Mouse (Mus musculus) kidney, postnatal 0 days (tissue): ENCODE results near the gene Hist1h4i. TPM values are rescaled to one million over a fixed set of nuclear protein-coding genes. Genes with fewer than 3 reads are reported as not detected.
A peak's percentile ranks its signal among the peaks of the same experiment; 100 is the strongest.

Source experiments
- ATAC-seq: fragments of 200-750 bp; cut with Nextera tagmentation; replicated peaks from 2 replicates; pipeline ENCODE4 v1.8.0; 2017; ENCODE audit warnings: low read depth, moderate number of reproducible peaks, moderate TSS enrichment, moderate library complexity; ENCODE audit not compliant: low FRiP score
- DNase-seq: peaks from one replicate; pipeline ENCODE4 v3.0.0-alpha.2; 2016; ENCODE audit warnings: low spot score
- H3K27ac ChIP-seq: fragments of 300-500 bp; sonication (generic); 2 replicates; pipeline ENCODE4 v1.5.1; 2014; ENCODE audit warnings: mild to moderate bottlenecking
- H3K27me3 ChIP-seq: fragments of 300-500 bp; sonication (generic); 2 replicates; pipeline ENCODE4 v1.6.1; 2014; ENCODE audit warnings: low read length, mixed read lengths; ENCODE audit not compliant: insufficient read depth
- H3K36me3 ChIP-seq: fragments of 300-500 bp; sonication (generic); 2 replicates; pipeline ENCODE4 v1.6.1; 2014; ENCODE audit warnings: low read length, mixed read lengths; ENCODE audit not compliant: insufficient read depth
- H3K4me1 ChIP-seq: fragments of 300-500 bp; sonication (generic); replicated peaks from 2 replicates; pipeline ENCODE4 v1.6.1; 2014; ENCODE audit warnings: antibody characterized with exemption, low read length, mixed read lengths; ENCODE audit not compliant: insufficient read depth
- H3K4me2 ChIP-seq: fragments of 300-500 bp; sonication (generic); 2 replicates; pipeline ENCODE4 v1.6.1; 2014; ENCODE audit warnings: mild to moderate bottlenecking, low read length, moderate library complexity, mixed read lengths
- H3K4me3 ChIP-seq: fragments of 300-500 bp; sonication (generic); replicated peaks from 2 replicates; pipeline ENCODE4 v1.5.1; 2014; ENCODE audit warnings: low read depth, low read length
- H3K9ac ChIP-seq: fragments of 300-500 bp; sonication (generic); 2 replicates; pipeline ENCODE4 v1.6.1; 2014; ENCODE audit warnings: low read depth, low read length
- H3K9me3 ChIP-seq: fragments of 300-500 bp; sonication (generic); replicated peaks from 2 replicates; pipeline ENCODE4 v1.6.1; 2016; ENCODE audit warnings: low read length, inconsistent platforms, mixed read lengths
- CTCF ChIP-seq: IDR thresholded peaks from 2 replicates; pipeline ENCODE4 v1.5.1; 2016; ENCODE audit warnings: antibody characterized with exemption, low read depth, mild to moderate bottlenecking, moderate library complexity
- WGBS: fragments of 180-500 bp; shearing (Covaris S2); extraction: QIAGEN DNeasy Blood & Tissue Kit; methylation state at CpG from one replicate; pipeline ENCODE4 v1.1.7; 2014; 5-methylcytosine and 5-hydroxymethylcytosine counted together
- microRNA-seq: library from miRNA; unstranded; fragments of <30 nt; microRNA quantifications from one replicate; pipeline ENCODE4, GENCODE M21; 2016
- polyA plus RNA-seq: library from polyadenylated mRNA; unstranded; fragments of >200 nt; fragmentation: Nextera tagmentation; extraction: Ambion mirVana; gene quantifications from 2 replicates; pipeline ENCODE4 v1.2.1, GENCODE M21; 2015

The Hist1h4i gene
- polyA plus RNA-seq, 1 experiment from 2014 or later, result 17.2 TPM

GRCm38 (mm10) chr13:21994896-21995295 lies 46.3 kb downstream of the Hist1h4i start:
- WGBS, result 6% methylated on average over 8 of the region's 8 CpGs
- no peak for TF ChIP-seq CTCF
- Histone ChIP-seq H3K27me3 (peaks cover 63% of the 10 kb centered on the region), H3K9me3 (peaks cover 3% of the 10 kb centered on the region; the same call in 1 of the 2 replicates), H3K36me3 (no peaks in the 10 kb centered on the region), H3K4me1 (0 out of 2 replicates have a peak, but pooled peaks cover 9% of the 10 kb centered on the region), H3K4me2 (peak overlapping the region; percentile 49), H3K9ac (no peak overlapping the region), H3K4me3 (peak overlapping the region; percentile 33), H3K27ac (no peak overlapping the region)
- peak; percentile 40 for DNase-seq
- no peak for ATAC-seq

GRCm38 (mm10) chr13:21993957-21994738 lies 47.0 kb downstream of the Hist1h4i start:
- DNase-seq, result no peak
- peaks cover 3% of the 10 kb centered on the region; the same call in 1 of the 2 replicates for H3K9me3 ChIP-seq
- H3K36me3 ChIP-seq, result no peaks in the 10 kb centered on the region
- no peak for ATAC-seq
- no peak for TF ChIP-seq CTCF
- H3K4me3 ChIP-seq, result no peak overlapping the region
- H3K9ac ChIP-seq, result no peak overlapping the region
- WGBS, result 8% methylated on average over 22 of the region's 22 CpGs
- H3K4me2 ChIP-seq, result no peak overlapping the region
- peaks cover 56% of the 10 kb centered on the region for H3K27me3 ChIP-seq
- H3K27ac ChIP-seq, result no peak overlapping the region
- H3K4me1 ChIP-seq, result 0 out of 2 replicates have a peak, but pooled peaks cover 9% of the 10 kb centered on the region

GRCm38 (mm10) chr13:21992550-21992949 lies 48.6 kb downstream of the Hist1h4i start:
- Histone ChIP-seq H3K4me1 (0 out of 2 replicates have a peak, but pooled peaks cover 9% of the 10 kb centered on the region), H3K27ac (no peak overlapping the region), H3K9ac (no peak overlapping the region), H3K4me2 (no peak overlapping the region), H3K9me3 (peaks cover 3% of the 10 kb centered on the region; the same call in 1 of the 2 replicates), H3K36me3 (no peaks in the 10 kb centered on the region), H3K27me3 (peaks cover 40% of the 10 kb centered on the region), H3K4me3 (no peak overlapping the region)
- WGBS, result 80% methylated on average over 5 of the region's 5 CpGs
- ATAC-seq, result no peak
- no peak for DNase-seq
- TF ChIP-seq CTCF, result no peak

Small RNA genes lying within 50 kb of the gene (microRNA-seq; reads per million reads assigned to microRNA genes)
- gene Gm26300, result not detected
- gene Gm44390, result not detected
- not detected for gene Gm44486

Other genes starting within 250 kb of the Hist1h4i start
- gene Hist1h2bq, start 231.2 kb downstream of the Hist1h4i start, polyA plus RNA-seq, result 12.2 and 13.7 TPM in 2 replicates
- gene Hist1h2ao, start 230.9 kb downstream of the Hist1h4i start, polyA plus RNA-seq, result not detected in 2 replicates
- gene Hist1h4m, start 229.6 kb downstream of the Hist1h4i start, polyA plus RNA-seq, result not detected in 2 replicates
- gene Hist1h4n, start 209.2 kb downstream of the Hist1h4i start, polyA plus RNA-seq, result 6.0 and 6.3 TPM in 2 replicates
- 2,281 and 2,496 TPM in 2 replicates for gene Hist1h2ap, start 207.9 kb downstream of the Hist1h4i start, polyA plus RNA-seq
- 13.2 TPM in 2 replicates for gene Hist1h2br, start 207.6 kb downstream of the Hist1h4i start, polyA plus RNA-seq
- 8.5 and 9.6 TPM in 2 replicates for gene Zfp184, start 96.3 kb downstream of the Hist1h4i start, polyA plus RNA-seq
- gene Pom121l2, start 60.2 kb downstream of the Hist1h4i start, polyA plus RNA-seq, result not detected in 2 replicates
- gene Prss16, start 31.6 kb downstream of the Hist1h4i start, polyA plus RNA-seq, result 0.21 and 0.60 TPM in 2 replicates
- gene Hist1h2ah, start 5.8 kb downstream of the Hist1h4i start, polyA plus RNA-seq, result 4.0 and 4.5 TPM in 2 replicates
- 4.0 and 4.8 TPM in 2 replicates for gene Hist1h2bk, start 5.5 kb downstream of the Hist1h4i start, polyA plus RNA-seq
- gene Hist1h2ag, start 1.6 kb upstream of the Hist1h4i start, polyA plus RNA-seq, result 33.8 and 48.4 TPM in 2 replicates
- 8.5 and 10.2 TPM in 2 replicates for gene Hist1h2bj, start 1.9 kb upstream of the Hist1h4i start, polyA plus RNA-seq
- gene Vmn1r188, start 43.1 kb upstream of the Hist1h4i start, polyA plus RNA-seq, result not detected in 2 replicates
- gene Vmn1r189, start 64.5 kb upstream of the Hist1h4i start, polyA plus RNA-seq, result not detected in 2 replicates
- not detected in 2 replicates for gene Vmn1r191, start 142.6 kb upstream of the Hist1h4i start, polyA plus RNA-seq
- gene Vmn1r192, start 149.8 kb upstream of the Hist1h4i start, polyA plus RNA-seq, result not detected in 2 replicates
- gene Vmn1r193, start 181.8 kb upstream of the Hist1h4i start, polyA plus RNA-seq, result not detected in 2 replicates
- not detected in 2 replicates for gene Vmn1r194, start 202.9 kb upstream of the Hist1h4i start, polyA plus RNA-seq
- not detected in 2 replicates for gene Vmn1r195, start 229.2 kb upstream of the Hist1h4i start, polyA plus RNA-seq
- gene Vmn1r196, start 248.6 kb upstream of the Hist1h4i start, polyA plus RNA-seq, result not detected in 2 replicates